Mouse (Mus musculus): ENCODE results near the gene Elf3. TPM values are rescaled to one million over a fixed set of nuclear protein-coding genes. Genes with fewer than 3 reads are reported as not detected.
"Not testable (repeated sequence)": the region's sequence is repeated elsewhere in the genome, so short reads cannot be mapped to it uniquely, and the experiment has no call there.

Elf3 gene
- polyA plus RNA-seq, 1 experiment from 2014 or later, result 0.19 TPM

DNA sequence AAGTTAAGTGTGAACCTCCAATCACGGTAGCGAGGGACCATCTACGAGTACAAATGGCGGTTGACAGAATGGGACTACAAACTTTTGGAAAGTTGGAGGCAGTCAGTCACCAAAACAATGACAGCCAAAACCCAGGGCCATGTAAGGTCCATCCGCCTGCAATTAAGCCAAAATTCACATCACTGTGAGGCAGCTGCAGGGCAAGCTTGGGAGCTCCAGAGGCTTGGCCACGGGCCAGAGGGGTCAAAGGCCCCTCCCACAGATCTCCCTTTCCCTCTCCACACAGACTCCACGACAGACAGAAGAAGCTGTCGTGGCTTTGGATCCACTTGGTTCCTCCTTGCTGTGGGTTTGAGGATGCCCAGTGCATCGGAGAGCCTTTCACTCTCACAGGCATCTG, 4.9 kb upstream of the Elf3 start:
- Histone ChIP-seq H3K4me1 (peaks cover 7% of the 10 kb centered on the region), H3K36me3 (replicated peaks) (peaks cover 35% of the 10 kb centered on the region), H3K4me3 (no peak overlapping the region), H3K4me2 (no peak overlapping the region), H3K9me3 (no peaks in the 10 kb centered on the region), H3K9ac (no peak overlapping the region), H3K27me3 (replicated peaks) (no peaks in the 10 kb centered on the region), H3K27ac (no peak overlapping the region)
- no peak for ATAC-seq (replicated peaks)
- whole genome bisulfite sequencing, result 91% methylated on average over 9 of the region's 9 CpGs

- no peaks in the 10 kb centered on the region for H3K27me3 ChIP-seq (replicated peaks)
- H3K4me3 ChIP-seq, result no peak overlapping the region
- H3K4me2 ChIP-seq, result no peak overlapping the region
- peaks cover 32% of the 10 kb centered on the region for H3K36me3 ChIP-seq (replicated peaks)
- peaks cover 9% of the 10 kb centered on the region for H3K4me1 ChIP-seq
- no peaks in the 10 kb centered on the region for H3K9me3 ChIP-seq
- no peak for ATAC-seq (replicated peaks)
- 85% methylated on average over 3 of the region's 3 CpGs for WGBS
- no peak overlapping the region for H3K27ac ChIP-seq
- H3K9ac ChIP-seq, result no peak overlapping the region
These were observed 4.0 kb upstream of the Elf3 start for GRCm38 (mm10) chr1:135262329-135262728.

DNA sequence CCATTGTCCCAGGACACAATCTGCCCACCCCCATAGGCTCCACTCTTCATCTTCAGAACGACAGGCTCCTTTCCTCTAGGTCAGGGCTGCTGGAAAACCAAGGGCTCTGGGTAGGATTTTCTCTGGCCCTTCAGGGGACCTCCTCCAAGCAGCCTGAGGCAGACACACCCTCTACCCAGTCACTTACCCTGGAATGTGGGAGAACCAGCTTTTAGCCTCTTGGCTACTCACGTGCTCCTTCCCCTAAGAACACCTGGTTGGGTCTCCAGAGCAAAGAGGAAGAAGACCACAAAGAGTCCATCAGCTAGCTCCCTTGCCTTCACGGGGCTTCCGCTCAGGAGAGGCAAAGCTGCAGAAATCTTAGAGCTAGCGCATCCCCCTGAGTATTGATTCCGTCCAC, 2.6 kb upstream of the Elf3 start:
- Histone ChIP-seq H3K9me3 (no peaks in the 10 kb centered on the region), H3K9ac (no peak overlapping the region), H3K4me3 (no peak overlapping the region), H3K4me2 (no peak overlapping the region), H3K27me3 (replicated peaks) (no peaks in the 10 kb centered on the region), H3K4me1 (peaks cover 9% of the 10 kb centered on the region), H3K27ac (no peak overlapping the region), H3K36me3 (replicated peaks) (peaks cover 23% of the 10 kb centered on the region)
- WGBS, result 72% methylated on average over 6 of the region's 6 CpGs
- ATAC-seq (replicated peaks), result no peak

GRCm38 (mm10) chr1:135259128-135259436, 714 bp upstream of the Elf3 start:
- Histone ChIP-seq H3K9ac (no peak overlapping the region), H3K27ac (peak overlapping the region; percentile 19; the same call in 1 of the 2 replicates), H3K27me3 (replicated peaks) (no peaks in the 10 kb centered on the region), H3K4me1 (peaks cover 9% of the 10 kb centered on the region), H3K4me3 (0 out of 2 replicates have a peak overlapping the region, but pooled peaks have one; percentile 24), H3K9me3 (no peaks in the 10 kb centered on the region), H3K36me3 (replicated peaks) (peaks cover 8% of the 10 kb centered on the region; the same call in 1 of the 2 replicates), H3K4me2 (peak overlapping the region; percentile 48)
- peak; percentile 82 for ATAC-seq (replicated peaks)
- 2% methylated on average over 10 of the region's 10 CpGs for WGBS

- H3K9ac ChIP-seq, result no peak overlapping the region
- H3K4me2 ChIP-seq, result no peak overlapping the region
- 76% methylated on average over 6 of the region's 6 CpGs for WGBS
- no peak for ATAC-seq (replicated peaks)
- H3K36me3 ChIP-seq (replicated peaks), result no peaks in the 10 kb centered on the region
- H3K4me1 ChIP-seq, result peaks cover 9% of the 10 kb centered on the region
- H3K27me3 ChIP-seq (replicated peaks), result no peaks in the 10 kb centered on the region
- no peak overlapping the region for H3K4me3 ChIP-seq
- no peak overlapping the region for H3K27ac ChIP-seq
- H3K9me3 ChIP-seq, result no peaks in the 10 kb centered on the region
These were observed 2.1 kb downstream of the Elf3 start for GRCm38 (mm10) chr1:135256299-135256698.

DNA sequence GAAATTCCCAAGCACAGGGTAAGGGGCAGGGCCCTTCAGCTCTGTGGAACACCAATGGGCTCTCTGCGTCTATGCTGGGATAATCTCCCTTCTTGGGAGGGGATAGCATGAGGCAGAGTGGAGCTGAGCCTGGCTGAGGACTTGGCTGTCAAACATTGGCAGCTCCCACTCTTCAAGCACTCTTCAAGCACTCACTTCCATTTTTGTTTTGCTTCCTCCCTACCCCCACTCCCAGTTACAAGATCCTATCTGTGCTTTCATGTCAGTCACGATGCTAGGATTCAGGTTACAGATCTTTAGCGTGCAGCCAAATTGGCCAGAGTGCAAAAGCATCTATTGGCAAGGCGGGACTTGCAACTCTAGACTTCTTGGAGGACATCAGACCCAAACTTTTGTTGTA, 5.5 kb downstream of the Elf3 start:
- Histone ChIP-seq H3K27me3 (replicated peaks) (no peaks in the 10 kb centered on the region), H3K9me3 (no peaks in the 10 kb centered on the region), H3K4me1 (0 out of 2 replicates have a peak, but pooled peaks cover 3% of the 10 kb centered on the region), H3K27ac (no peak overlapping the region), H3K4me3 (no peak overlapping the region), H3K4me2 (no peak overlapping the region), H3K9ac (no peak overlapping the region), H3K36me3 (replicated peaks) (no peaks in the 10 kb centered on the region)
- ATAC-seq (replicated peaks), result no peak
- WGBS, result 62% methylated on average over 4 of the region's 4 CpGs

- H3K9ac ChIP-seq, result no peak overlapping the region
- no peaks in the 10 kb centered on the region for H3K36me3 ChIP-seq (replicated peaks)
- 0 out of 2 replicates have a peak, but pooled peaks cover 3% of the 10 kb centered on the region for H3K4me1 ChIP-seq
- WGBS, result 92% methylated on average over 8 of the region's 8 CpGs
- no peak for ATAC-seq (replicated peaks)
- H3K4me2 ChIP-seq, result no peak overlapping the region
- H3K27me3 ChIP-seq (replicated peaks), result no peaks in the 10 kb centered on the region
- no peak overlapping the region for H3K27ac ChIP-seq
- no peaks in the 10 kb centered on the region for H3K9me3 ChIP-seq
- no peak overlapping the region for H3K4me3 ChIP-seq
These were observed 7.0 kb downstream of the Elf3 start for GRCm38 (mm10) chr1:135251405-135251804.

DNA sequence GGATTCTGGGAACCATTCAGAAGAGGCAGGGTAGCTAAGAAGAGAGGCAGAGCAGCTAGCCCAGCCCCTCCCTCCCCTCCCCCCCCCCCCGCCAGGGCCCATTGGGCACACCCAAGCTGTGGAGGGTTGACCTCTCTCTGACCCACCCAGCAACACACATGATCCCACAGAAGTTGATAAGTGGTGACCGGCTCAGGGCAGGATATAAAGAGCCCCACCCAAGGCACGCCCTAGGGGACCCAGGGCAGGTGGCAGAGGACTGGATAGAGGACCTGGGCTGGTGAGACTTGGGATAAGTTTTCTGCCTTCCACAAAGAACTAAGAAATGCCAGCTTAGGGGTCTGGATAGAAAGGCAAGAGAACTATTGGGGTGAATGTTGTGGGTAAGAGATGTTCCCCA, 7.7 kb downstream of the Elf3 start:
- Histone ChIP-seq H3K9me3 (no peaks in the 10 kb centered on the region), H3K9ac (no peak overlapping the region), H3K4me2 (no peak overlapping the region), H3K27ac (no peak overlapping the region), H3K27me3 (replicated peaks) (no peaks in the 10 kb centered on the region), H3K36me3 (replicated peaks) (no peaks in the 10 kb centered on the region), H3K4me3 (no peak overlapping the region), H3K4me1 (0 out of 2 replicates have a peak, but pooled peaks cover 3% of the 10 kb centered on the region)
- no peak for ATAC-seq (replicated peaks)
- WGBS, result 79% methylated on average over 2 of the region's 3 CpGs

GRCm38 (mm10) chr1:135248434-135248850, 9.9 kb downstream of the Elf3 start:
- peak overlapping the region; percentile 47 for H3K4me3 ChIP-seq
- no peaks in the 10 kb centered on the region for H3K36me3 ChIP-seq (replicated peaks)
- H3K4me2 ChIP-seq, result peak overlapping the region; percentile 71
- 5% methylated on average over 15 of the region's 15 CpGs for WGBS
- no peaks in the 10 kb centered on the region for H3K27me3 ChIP-seq (replicated peaks)
- no peaks in the 10 kb centered on the region for H3K9me3 ChIP-seq
- 0 out of 2 replicates have a peak, but pooled peaks cover 3% of the 10 kb centered on the region for H3K4me1 ChIP-seq
- ATAC-seq (replicated peaks), result peak; percentile 95
- peak overlapping the region; percentile 67 for H3K27ac ChIP-seq
- H3K9ac ChIP-seq, result peak overlapping the region; percentile 44

GRCm38 (mm10) chr1:135244014-135244413, 14.4 kb downstream of the Elf3 start:
- no peak overlapping the region for H3K27ac ChIP-seq
- H3K4me3 ChIP-seq, result no peak overlapping the region
- no peaks in the 10 kb centered on the region for H3K27me3 ChIP-seq (replicated peaks)
- WGBS, result 80% methylated on average over 8 of the region's 8 CpGs
- 0 out of 2 replicates have a peak, but pooled peaks cover 3% of the 10 kb centered on the region for H3K4me1 ChIP-seq
- no peak overlapping the region for H3K4me2 ChIP-seq
- ATAC-seq (replicated peaks), result no peak
- H3K9ac ChIP-seq, result no peak overlapping the region
- no peaks in the 10 kb centered on the region for H3K9me3 ChIP-seq
- H3K36me3 ChIP-seq (replicated peaks), result no peaks in the 10 kb centered on the region

GRCm38 (mm10) chr1:135240206-135240605, 18.2 kb downstream of the Elf3 start:
- not testable (repeated sequence) for H3K27ac ChIP-seq; H3K4me3 ChIP-seq; H3K4me1 ChIP-seq; H3K36me3 ChIP-seq (replicated peaks); H3K9me3 ChIP-seq; H3K9ac ChIP-seq; H3K27me3 ChIP-seq (replicated peaks); ATAC-seq (replicated peaks); H3K4me2 ChIP-seq
- 81% methylated on average over 4 of the region's 4 CpGs for WGBS

DNA sequence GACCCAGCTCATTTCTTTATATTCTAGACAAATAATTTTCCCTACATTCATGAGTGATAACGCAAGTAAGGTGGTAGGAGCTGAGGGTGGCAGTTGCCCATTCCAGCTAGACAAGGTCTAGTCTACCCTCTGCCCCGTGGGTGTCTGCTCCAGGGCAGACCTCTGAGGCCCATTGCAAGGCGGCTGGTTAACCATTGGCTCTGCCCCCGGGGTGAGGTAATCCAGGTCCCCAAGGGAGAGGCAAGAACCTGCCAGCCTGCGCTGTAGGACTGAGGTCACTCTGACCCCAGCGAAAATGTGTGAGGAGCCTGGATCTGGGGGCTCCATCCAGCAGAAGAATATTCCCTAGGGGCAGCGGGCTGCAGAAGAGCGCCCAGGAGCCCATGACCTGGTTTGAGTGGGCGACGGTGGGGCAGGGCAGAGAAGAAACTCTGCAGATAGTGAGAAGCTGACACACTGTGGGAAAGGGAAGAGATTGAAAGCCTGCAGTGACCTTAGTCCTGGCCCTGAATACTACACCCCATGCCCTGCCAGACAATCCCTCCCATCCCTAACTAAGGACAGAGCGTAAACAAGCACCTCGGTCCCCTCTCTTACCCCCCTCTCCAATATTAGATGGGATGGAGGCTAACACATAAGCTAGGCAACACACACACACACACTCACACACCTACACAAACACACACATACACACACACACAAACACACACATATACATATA, 21.1 kb downstream of the Elf3 start:
- no peak overlapping the region for H3K9ac ChIP-seq
- WGBS, result 77% methylated on average over 12 of the region's 12 CpGs
- H3K36me3 ChIP-seq (replicated peaks), result no peaks in the 10 kb centered on the region
- no peak overlapping the region for H3K27ac ChIP-seq
- H3K27me3 ChIP-seq (replicated peaks), result no peaks in the 10 kb centered on the region
- no peaks in the 10 kb centered on the region for H3K4me1 ChIP-seq
- no peak overlapping the region for H3K4me3 ChIP-seq
- H3K9me3 ChIP-seq, result no peaks in the 10 kb centered on the region
- ATAC-seq (replicated peaks), result no peak
- H3K4me2 ChIP-seq, result no peak overlapping the region

DNA sequence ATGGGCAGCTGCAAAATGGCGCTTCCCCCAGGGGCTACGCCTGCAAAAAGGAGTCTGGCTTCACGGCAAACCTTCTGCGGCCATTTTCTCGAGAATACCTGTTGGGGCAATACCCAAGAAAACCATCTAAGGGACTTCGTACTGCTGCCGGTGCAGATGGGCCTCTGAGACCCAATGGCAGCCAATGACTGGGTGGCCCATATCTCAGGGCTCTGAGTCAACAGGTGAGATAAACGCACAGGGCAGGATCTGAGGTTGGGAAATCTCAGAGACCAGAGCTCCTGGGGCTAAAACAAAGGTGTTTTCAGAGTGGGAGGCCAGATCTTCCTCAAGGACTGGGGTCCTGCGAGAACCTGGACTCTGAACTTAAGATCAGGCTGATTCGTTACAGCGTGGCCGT, 23.6 kb downstream of the Elf3 start:
- Histone ChIP-seq H3K27me3 (replicated peaks) (no peaks in the 10 kb centered on the region), H3K9ac (no peak overlapping the region), H3K4me1 (no peaks in the 10 kb centered on the region), H3K9me3 (no peaks in the 10 kb centered on the region), H3K27ac (no peak overlapping the region), H3K36me3 (replicated peaks) (no peaks in the 10 kb centered on the region), H3K4me3 (no peak overlapping the region), H3K4me2 (no peak overlapping the region)
- 93% methylated on average over 12 of the region's 12 CpGs for WGBS
- ATAC-seq (replicated peaks), result no peak

All from midbrain, embryonic 15.5 days (tissue).